Mouse (Mus musculus): ENCODE results near the gene Sash1. TPM values are rescaled to one million over a fixed set of nuclear protein-coding genes. Genes with fewer than 3 reads are reported as not detected.

Gene Sash1
- polyA plus RNA-seq, 1 experiment from 2014 or later: 6.5 TPM

- H3K27me3 ChIP-seq: no peaks in the 10 kb centered on the region
- H3K4me2 ChIP-seq (replicated peaks): no peak overlapping the region
- H3K9ac ChIP-seq: no peak overlapping the region
- no peak overlapping the region for H3K4me3 ChIP-seq
- H3K27ac ChIP-seq: no peak overlapping the region
- 80% methylated on average over 10 of the region's 10 CpGs for WGBS
- no peaks in the 10 kb centered on the region for H3K9me3 ChIP-seq
- no peaks in the 10 kb centered on the region for H3K36me3 ChIP-seq
- no peak for ATAC-seq (ENCODE audit: insufficient number of reproducible peaks, insufficient read depth, low FRiP score, low TSS enrichment)
- peaks cover 19% of the 10 kb centered on the region for H3K4me1 ChIP-seq
Measured at GRCm38 (mm10) chr10:8765922-8766522, 119.8 kb downstream of the Sash1 start.

- Histone ChIP-seq H3K9me3 (no peaks in the 10 kb centered on the region), H3K4me3 (peak overlapping the region; percentile 29; the same call in 1 of the 2 replicates), H3K27ac (peak overlapping the region; percentile 72), H3K9ac (no peak overlapping the region), H3K4me1 (peaks cover 41% of the 10 kb centered on the region), H3K27me3 (no peaks in the 10 kb centered on the region), H3K4me2 (replicated peaks) (peak overlapping the region; percentile 51), H3K36me3 (no peaks in the 10 kb centered on the region)
- ATAC-seq (ENCODE audit: insufficient number of reproducible peaks, insufficient read depth, low FRiP score, low TSS enrichment): no peak
- 12% methylated on average over 12 of the region's 12 CpGs for WGBS
Measured at GRCm38 (mm10) chr10:8762771-8763170, 123.1 kb downstream of the Sash1 start.

- peak overlapping the region; percentile 72 for H3K27ac ChIP-seq
- peak overlapping the region; percentile 29 for H3K4me3 ChIP-seq
- H3K36me3 ChIP-seq: no peaks in the 10 kb centered on the region
- ATAC-seq (ENCODE audit: insufficient number of reproducible peaks, insufficient read depth, low FRiP score, low TSS enrichment): peak; percentile 75
- no peaks in the 10 kb centered on the region for H3K9me3 ChIP-seq
- WGBS: 4% methylated on average over 14 of the region's 14 CpGs
- peak overlapping the region; percentile 21; the same call in 1 of the 2 replicates for H3K9ac ChIP-seq
- peak overlapping the region; percentile 51 for H3K4me2 ChIP-seq (replicated peaks)
- no peaks in the 10 kb centered on the region for H3K27me3 ChIP-seq
- H3K4me1 ChIP-seq: peaks cover 45% of the 10 kb centered on the region
Measured at GRCm38 (mm10) chr10:8762209-8762701, 123.6 kb downstream of the Sash1 start.

GRCm38 (mm10) chr10:8761656-8762055 lies 124.2 kb downstream of the Sash1 start:
- no peaks in the 10 kb centered on the region for H3K36me3 ChIP-seq
- peak overlapping the region; percentile 72 for H3K27ac ChIP-seq
- H3K4me2 ChIP-seq (replicated peaks): peak overlapping the region; percentile 51
- H3K4me1 ChIP-seq: peaks cover 51% of the 10 kb centered on the region
- peak overlapping the region; percentile 29 for H3K4me3 ChIP-seq
- H3K9me3 ChIP-seq: no peaks in the 10 kb centered on the region
- H3K9ac ChIP-seq: peak overlapping the region; percentile 21; the same call in 1 of the 2 replicates
- WGBS: 37% methylated on average over 9 of the region's 9 CpGs
- no peak for ATAC-seq (ENCODE audit: insufficient number of reproducible peaks, insufficient read depth, low FRiP score, low TSS enrichment)
- H3K27me3 ChIP-seq: no peaks in the 10 kb centered on the region

- ATAC-seq (ENCODE audit: insufficient number of reproducible peaks, insufficient read depth, low FRiP score, low TSS enrichment): no peak
- Histone ChIP-seq H3K36me3 (no peaks in the 10 kb centered on the region), H3K9me3 (no peaks in the 10 kb centered on the region), H3K9ac (no peak overlapping the region), H3K27ac (peak overlapping the region; percentile 50; the same call in 1 of the 2 replicates), H3K4me2 (replicated peaks) (peak overlapping the region; percentile 51), H3K4me1 (peaks cover 53% of the 10 kb centered on the region), H3K27me3 (no peaks in the 10 kb centered on the region), H3K4me3 (0 out of 2 replicates have a peak overlapping the region, but pooled peaks have one; percentile 29)
- 27% methylated on average over 4 of the region's 4 CpGs for WGBS
Measured at GRCm38 (mm10) chr10:8760598-8760997, 125.3 kb downstream of the Sash1 start.

- 86% methylated on average over 7 of the region's 7 CpGs for WGBS
Measured at GRCm38 (mm10) chr10:8759228-8759627, 126.6 kb downstream of the Sash1 start.

GRCm38 (mm10) chr10:8757429-8757931 lies 128.4 kb downstream of the Sash1 start:
- Histone ChIP-seq H3K27ac (peak overlapping the region; percentile 52), H3K4me1 (peaks cover 42% of the 10 kb centered on the region), H3K36me3 (0 out of 2 replicates have a peak, but pooled peaks cover 8% of the 10 kb centered on the region), H3K9ac (no peak overlapping the region), H3K4me3 (0 out of 2 replicates have a peak overlapping the region, but pooled peaks have one; percentile 5), H3K4me2 (replicated peaks) (peak overlapping the region; percentile 31), H3K27me3 (no peaks in the 10 kb centered on the region), H3K9me3 (no peaks in the 10 kb centered on the region)
- 0 out of 2 replicates have a peak, but pooled peaks have one; percentile 24 for ATAC-seq (ENCODE audit: insufficient number of reproducible peaks, insufficient read depth, low FRiP score, low TSS enrichment)
- 6% methylated on average over 21 of the region's 21 CpGs for WGBS

More at GRCm38 (mm10) chr10:8759228-8759627, 126.6 kb downstream of the Sash1 start:
- Histone ChIP-seq H3K27ac (no peak overlapping the region), H3K27me3 (no peaks in the 10 kb centered on the region), H3K4me2 (replicated peaks) (no peak overlapping the region), H3K36me3 (no peaks in the 10 kb centered on the region), H3K9ac (no peak overlapping the region), H3K4me1 (peaks cover 53% of the 10 kb centered on the region), H3K4me3 (no peak overlapping the region), H3K9me3 (no peaks in the 10 kb centered on the region)
- ATAC-seq (ENCODE audit: insufficient number of reproducible peaks, insufficient read depth, low FRiP score, low TSS enrichment): no peak

- no peak for ATAC-seq (ENCODE audit: insufficient number of reproducible peaks, insufficient read depth, low FRiP score, low TSS enrichment)
- peak overlapping the region; percentile 52 for H3K27ac ChIP-seq
- 61% methylated on average over 11 of the region's 11 CpGs for WGBS
Measured at GRCm38 (mm10) chr10:8756604-8757354, 129.1 kb downstream of the Sash1 start.

GRCm38 (mm10) chr10:8753377-8753776 lies 132.5 kb downstream of the Sash1 start:
- no peak overlapping the region for H3K9ac ChIP-seq
- ATAC-seq (ENCODE audit: insufficient number of reproducible peaks, insufficient read depth, low FRiP score, low TSS enrichment): no peak
- H3K36me3 ChIP-seq: peaks cover 19% of the 10 kb centered on the region
- 0 out of 2 replicates have a peak overlapping the region, but pooled peaks have one; percentile 23 for H3K27ac ChIP-seq
- H3K4me2 ChIP-seq (replicated peaks): no peak overlapping the region
- H3K4me3 ChIP-seq: no peak overlapping the region
- H3K27me3 ChIP-seq: no peaks in the 10 kb centered on the region
- no peaks in the 10 kb centered on the region for H3K9me3 ChIP-seq
- WGBS: 96% methylated on average over 3 of the region's 3 CpGs
- H3K4me1 ChIP-seq: peaks cover 17% of the 10 kb centered on the region

More at GRCm38 (mm10) chr10:8756604-8757354, 129.1 kb downstream of the Sash1 start:
- H3K4me3 ChIP-seq: no peak overlapping the region
- H3K27me3 ChIP-seq: no peaks in the 10 kb centered on the region
- H3K36me3 ChIP-seq: 0 out of 2 replicates have a peak, but pooled peaks cover 8% of the 10 kb centered on the region
- H3K4me1 ChIP-seq: peaks cover 39% of the 10 kb centered on the region
- no peak overlapping the region for H3K9ac ChIP-seq
- H3K9me3 ChIP-seq: no peaks in the 10 kb centered on the region
- peak overlapping the region; percentile 31 for H3K4me2 ChIP-seq (replicated peaks)

- H3K4me3 ChIP-seq: no peak overlapping the region
- no peaks in the 10 kb centered on the region for H3K27me3 ChIP-seq
- peaks cover 9% of the 10 kb centered on the region; the same call in 1 of the 2 replicates for H3K4me1 ChIP-seq
- WGBS: 90% methylated on average over 7 of the region's 7 CpGs
- no peak overlapping the region for H3K4me2 ChIP-seq (replicated peaks)
- H3K9me3 ChIP-seq: no peaks in the 10 kb centered on the region
- H3K27ac ChIP-seq: no peak overlapping the region
- ATAC-seq (ENCODE audit: insufficient number of reproducible peaks, insufficient read depth, low FRiP score, low TSS enrichment): no peak
- no peak overlapping the region for H3K9ac ChIP-seq
- H3K36me3 ChIP-seq: peaks cover 23% of the 10 kb centered on the region
Measured at GRCm38 (mm10) chr10:8752436-8752835, 133.4 kb downstream of the Sash1 start.

- Histone ChIP-seq H3K36me3 (peaks cover 33% of the 10 kb centered on the region), H3K27ac (no peak overlapping the region), H3K4me2 (replicated peaks) (no peak overlapping the region), H3K9me3 (no peaks in the 10 kb centered on the region), H3K4me1 (no peaks in the 10 kb centered on the region), H3K27me3 (no peaks in the 10 kb centered on the region), H3K4me3 (no peak overlapping the region), H3K9ac (no peak overlapping the region)
- 86% methylated on average over 11 of the region's 11 CpGs for WGBS
- ATAC-seq (ENCODE audit: insufficient number of reproducible peaks, insufficient read depth, low FRiP score, low TSS enrichment): no peak
Measured at GRCm38 (mm10) chr10:8749537-8749936, 136.3 kb downstream of the Sash1 start.
